Mouse (Mus musculus): ENCODE measurements around the gene Sdad1.

Sdad1 gene

GRCm38 (mm10) chr5:92312046-92312715, 1.9 kb upstream of the Sdad1 start:
- peak; percentile 91 for DNase-seq

GRCm38 (mm10) chr5:92304291-92304690, 6.0 kb downstream of the Sdad1 start:
- no peak for DNase-seq

- no peak for DNase-seq
Measured at GRCm38 (mm10) chr5:92302149-92302840, 8.0 kb downstream of the Sdad1 start.

GRCm38 (mm10) chr5:92294525-92294924, 15.8 kb downstream of the Sdad1 start:
- DNase-seq, result no peak

GRCm38 (mm10) chr5:92291652-92292414, 18.4 kb downstream of the Sdad1 start:
- no peak for DNase-seq

GRCm38 (mm10) chr5:92287840-92288239, 22.4 kb downstream of the Sdad1 start:
- DNase-seq, result no peak

- DNase-seq, result no peak
Measured at GRCm38 (mm10) chr5:92283107-92283506, 27.2 kb downstream of the Sdad1 start.

GRCm38 (mm10) chr5:92282571-92282970, 27.7 kb downstream of the Sdad1 start:
- DNase-seq, result no peak

- DNase-seq, result no peak
Measured at GRCm38 (mm10) chr5:92278942-92279537, 31.2 kb downstream of the Sdad1 start.

GRCm38 (mm10) chr5:92277437-92278394, 32.6 kb downstream of the Sdad1 start, which contains the start of gene Naaa:
Gene Naaa, minus strand, starts transcription at chr5:92278170.
- DNase-seq, result peak; percentile 93

GRCm38 (mm10) chr5:92270496-92270895, 39.8 kb downstream of the Sdad1 start:
- no peak for DNase-seq

GRCm38 (mm10) chr5:92263761-92264359, 46.4 kb downstream of the Sdad1 start:
- DNase-seq, result no peak

- DNase-seq, result no peak
Measured at GRCm38 (mm10) chr5:92262646-92263045, 47.6 kb downstream of the Sdad1 start.

- no peak for DNase-seq
Measured at GRCm38 (mm10) chr5:92256218-92256617, 54.1 kb downstream of the Sdad1 start, which contains the start of gene Ppef2. Gene Ppef2, minus strand, starts transcription at chr5:92256278.

- no peak for DNase-seq
Measured at GRCm38 (mm10) chr5:92254476-92254875, 55.8 kb downstream of the Sdad1 start.

- DNase-seq, result no peak
Measured at GRCm38 (mm10) chr5:92252797-92253343, 57.4 kb downstream of the Sdad1 start.

GRCm38 (mm10) chr5:92252031-92252430, 58.2 kb downstream of the Sdad1 start:
- no peak for DNase-seq

GRCm38 (mm10) chr5:92248614-92249013, 61.7 kb downstream of the Sdad1 start:
- DNase-seq, result no peak

- DNase-seq, result no peak
Measured at GRCm38 (mm10) chr5:92245483-92245882, 64.8 kb downstream of the Sdad1 start.

GRCm38 (mm10) chr5:92244900-92245299, 65.4 kb downstream of the Sdad1 start:
- DNase-seq, result no peak

- no peak for DNase-seq
Measured at GRCm38 (mm10) chr5:92240769-92241168, 69.5 kb downstream of the Sdad1 start.

Measured in kidney, adult 18-20 months (tissue).